Mouse (Mus musculus): ENCODE data around the gene Acvr1b.

Gene Acvr1b

GRCm38 (mm10) chr15:101255842-101256462 is 82.1 kb downstream of the Acvr1b start:
- in situ Hi-C loops (cut with MboI; ENCODE audit: low pct_unique_long_range_greater_than_20kb in 1 of 2, low sequenced_read_pairs in 2 of 2, unreplicated experiment in 1 of 2) = no loop called here

- in situ Hi-C loops (cut with MboI; ENCODE audit: low pct_unique_long_range_greater_than_20kb in 1 of 2, low sequenced_read_pairs in 2 of 2, unreplicated experiment in 1 of 2) = no loop called here
Measured at GRCm38 (mm10) chr15:101256463-101257206, 82.8 kb downstream of the Acvr1b start.

- in situ Hi-C loops (cut with MboI; ENCODE audit: low pct_unique_long_range_greater_than_20kb in 1 of 2, low sequenced_read_pairs in 2 of 2, unreplicated experiment in 1 of 2) = no loop called here
Measured at GRCm38 (mm10) chr15:101258420-101258819, 84.6 kb downstream of the Acvr1b start.

GRCm38 (mm10) chr15:101259922-101260321 is 86.1 kb downstream of the Acvr1b start:
- in situ Hi-C loops (cut with MboI; ENCODE audit: low pct_unique_long_range_greater_than_20kb in 1 of 2, low sequenced_read_pairs in 2 of 2, unreplicated experiment in 1 of 2) = no loop called here

GRCm38 (mm10) chr15:101260387-101260786 is 86.5 kb downstream of the Acvr1b start:
- in situ Hi-C loops (cut with MboI; ENCODE audit: low pct_unique_long_range_greater_than_20kb in 1 of 2, low sequenced_read_pairs in 2 of 2, unreplicated experiment in 1 of 2) = no loop called here

GRCm38 (mm10) chr15:101260874-101261622 is 87.2 kb downstream of the Acvr1b start:
- in situ Hi-C loops (cut with MboI; ENCODE audit: low pct_unique_long_range_greater_than_20kb in 1 of 2, low sequenced_read_pairs in 2 of 2, unreplicated experiment in 1 of 2) = no loop called here

GRCm38 (mm10) chr15:101262502-101262901 is 88.6 kb downstream of the Acvr1b start:
- in situ Hi-C loops (cut with MboI; ENCODE audit: low pct_unique_long_range_greater_than_20kb in 1 of 2, low sequenced_read_pairs in 2 of 2, unreplicated experiment in 1 of 2) = no loop called here
